Mouse (Mus musculus): ENCODE results near the gene Siah1a.

DNA sequence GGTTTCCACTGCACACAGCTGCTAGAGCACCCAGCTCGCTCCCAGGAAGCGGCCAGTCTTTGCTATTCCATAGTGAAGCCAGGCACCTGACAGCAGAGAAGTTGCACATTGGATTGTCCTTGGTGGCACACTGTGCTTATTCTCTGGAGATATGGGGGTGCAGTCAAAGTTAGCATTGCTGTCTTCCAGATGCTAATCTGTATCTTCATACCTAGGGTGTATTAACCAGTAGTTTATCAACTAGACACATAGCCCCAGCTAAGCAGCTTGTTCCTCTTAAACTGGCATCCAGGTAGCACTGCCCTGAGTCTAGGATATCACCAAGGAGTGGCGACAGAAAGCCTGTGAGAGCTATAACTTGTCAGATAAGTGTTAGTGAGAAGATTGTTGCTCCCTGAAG lies 33.1 kb downstream of the Siah1a start:
- TF ChIP-seq POLR2A (IDR thresholded peaks at IDR 0.05; ENCODE audit: borderline replicate concordance, control insufficient read depth, low read depth, low read length) (no peak), CTCF (IDR thresholded peaks at IDR 0.05; ENCODE audit: control insufficient read depth, insufficient read depth, low read length) (no peak)
